Mouse (Mus musculus): ENCODE measurements at regions not wholly inside any gene's neighbourhood (a gene's known extent, or its start where the extent isn't known, plus 50 kb on each side); places are given as distances from the start of the nearest gene placed in this dataset.
A peak's percentile ranks its signal among the peaks of the same experiment; 100 is the strongest.

DNA sequence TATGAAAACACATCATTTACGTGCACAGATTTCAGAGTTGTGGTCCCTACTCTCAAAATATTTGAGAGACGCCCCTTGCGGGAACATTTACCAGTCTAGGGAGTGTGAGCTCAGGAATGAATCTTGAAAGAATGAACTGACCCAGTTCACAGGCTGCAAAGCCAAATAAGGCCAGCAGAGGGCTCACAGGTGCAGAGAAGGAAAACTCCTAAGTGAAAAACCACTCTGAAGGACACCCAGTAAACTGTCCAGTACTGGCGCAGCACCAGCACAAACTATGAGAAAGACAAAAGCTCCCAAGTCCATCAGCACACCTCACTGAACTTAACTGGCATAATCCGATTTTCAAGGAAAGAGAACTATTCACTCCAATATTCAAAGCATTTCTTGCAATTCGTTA is 145.0 kb upstream of the Paip1 start:
- H3K4me3 ChIP-seq (replicated peaks in 1 of 3; ENCODE audit: low read depth in 2 of 3, low read length in 2 of 3, poor library complexity in 1 of 3) = no peak overlapping the region
- no peaks in the 10 kb centered on the region for H3K27me3 ChIP-seq (replicated peaks)
- H3K9ac ChIP-seq (ENCODE audit: insufficient read depth, low read depth) = no peak overlapping the region
- H3K4me2 ChIP-seq (ENCODE audit: insufficient read depth, low read depth, poor library complexity, severe bottlenecking) = peak overlapping the region; percentile 44; the same call in 1 of the 2 replicates
- dilution Hi-C loops (cut with MboI; ENCODE audit: extremely low pct_ligation_motif_present, extremely low pct_unique_long_range_greater_than_20kb, low sequenced_read_pairs) (no loop called here), in situ Hi-C loops (cut with MboI; ENCODE audit: low pct_ligation_motif_present, low pct_unique_long_range_greater_than_20kb, low sequenced_read_pairs) (no loop called here)
- no peak overlapping the region for H3K27ac ChIP-seq (ENCODE audit: insufficient read depth, low read depth)
- no peaks in the 10 kb centered on the region for H3K79me2 ChIP-seq (replicated peaks; ENCODE audit: control insufficient read depth, extremely low read depth, insufficient read depth, poor library complexity, severe bottlenecking)
- H3K4me1 ChIP-seq (ENCODE audit: control insufficient read depth in 1 of 2, insufficient read depth in 2 of 2) = no peaks in the 10 kb centered on the region; a peak in 1 of 4 replicates
- no peaks in the 10 kb centered on the region for H3K9me3 ChIP-seq (replicated peaks; ENCODE audit: low read length)
- no peaks in the 10 kb centered on the region for H3K36me3 ChIP-seq (replicated peaks in 1 of 2; ENCODE audit: control insufficient read depth in 1 of 2, insufficient read depth in 1 of 2, low read length in 1 of 2)
- TF ChIP-seq MYC (IDR thresholded peaks at IDR 0.05; ENCODE audit: low read depth, low read length) (no peak), ZNF384 (IDR thresholded peaks at IDR 0.05; ENCODE audit: low read depth, low read length) (no peak), ZC3H11A (IDR thresholded peaks at IDR 0.05; ENCODE audit: low read depth, low read length) (peak; percentile 17; the same call in 1 of the 2 replicates), ELF1 (IDR thresholded peaks at IDR 0.05; ENCODE audit: low read depth, low read length) (no peak), SIN3A (IDR thresholded peaks at IDR 0.05; ENCODE audit: low read length) (no peak), SMC3 (IDR thresholded peaks at IDR 0.05; ENCODE audit: low read depth, low read length) (peak; percentile 90), CTCF (conservative IDR thresholded peaks at IDR 0.05 in 1 of 2, IDR thresholded peaks at IDR 0.05 in 1 of 2; ENCODE audit: low read depth in 2 of 2, low read length in 2 of 2) (peak; percentile 75 to 89), RAD21 (IDR thresholded peaks at IDR 0.05; ENCODE audit: low read depth, low read length) (peak; percentile 73), BHLHE40 (IDR thresholded peaks at IDR 0.05; ENCODE audit: low read depth, low read length) (no peak)
- DNase-seq (ENCODE audit: extremely low read depth) = peak; percentile 62

GRCm38 (mm10) chr13:119309238-119309637 is 119.2 kb upstream of the Paip1 start:
- Histone ChIP-seq H3K4me3 (replicated peaks in 1 of 3; ENCODE audit: low read depth in 2 of 3, low read length in 2 of 3, poor library complexity in 1 of 3) (no peak overlapping the region), H3K27ac (ENCODE audit: insufficient read depth, low read depth) (no peak overlapping the region)
- in situ Hi-C loops (cut with MboI; ENCODE audit: low pct_ligation_motif_present, low pct_unique_long_range_greater_than_20kb, low sequenced_read_pairs) = no loop called here

DNA sequence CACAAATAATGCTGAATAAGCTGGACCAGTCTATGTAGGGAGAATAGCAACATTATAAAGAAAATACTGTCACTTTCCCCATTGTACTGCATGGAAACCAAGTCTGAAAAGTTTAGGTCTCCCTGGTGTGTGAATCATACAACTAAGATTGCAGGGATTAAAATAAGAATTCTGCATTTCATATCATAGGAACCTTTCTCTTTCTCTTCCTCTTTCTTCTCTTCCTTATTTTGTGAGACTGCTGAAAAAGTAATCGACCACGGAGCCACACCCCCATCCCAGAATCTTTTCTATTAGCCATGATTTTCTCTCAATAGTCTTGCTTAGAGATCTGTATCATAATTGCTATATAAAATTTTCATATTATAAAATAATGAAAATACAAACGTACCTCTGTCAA is 118.4 kb upstream of the Paip1 start:
- no peak for DNase-seq (ENCODE audit: extremely low read depth)
- Histone ChIP-seq H3K4me3 (replicated peaks in 1 of 3; ENCODE audit: low read depth in 2 of 3, low read length in 2 of 3, poor library complexity in 1 of 3) (no peak overlapping the region), H3K9me3 (replicated peaks; ENCODE audit: low read length) (no peaks in the 10 kb centered on the region), H3K9ac (ENCODE audit: insufficient read depth, low read depth) (no peak overlapping the region), H3K4me2 (ENCODE audit: insufficient read depth, low read depth, poor library complexity, severe bottlenecking) (no peak overlapping the region), H3K27ac (ENCODE audit: insufficient read depth, low read depth) (no peak overlapping the region), H3K27me3 (replicated peaks) (no peaks in the 10 kb centered on the region), H3K36me3 (replicated peaks in 1 of 2; ENCODE audit: control insufficient read depth in 1 of 2, insufficient read depth in 1 of 2, low read length in 1 of 2) (no peaks in the 10 kb centered on the region), H3K79me2 (replicated peaks; ENCODE audit: control insufficient read depth, extremely low read depth, insufficient read depth, poor library complexity, severe bottlenecking) (no peaks in the 10 kb centered on the region), H3K4me1 (ENCODE audit: control insufficient read depth in 1 of 2, insufficient read depth in 2 of 2) (peaks cover 0 to 8% of the 10 kb centered on the region in 2 experiments; a peak in 1 of 4 replicates)
- in situ Hi-C loops (cut with MboI; ENCODE audit: low pct_ligation_motif_present, low pct_unique_long_range_greater_than_20kb, low sequenced_read_pairs) = no loop called here
- TF ChIP-seq MXI1 (IDR thresholded peaks at IDR 0.05; ENCODE audit: low read depth, low read length) (no peak), GABPA (IDR thresholded peaks at IDR 0.05; ENCODE audit: insufficient replicate concordance, low read depth, low read length) (no peak), BHLHE40 (IDR thresholded peaks at IDR 0.05; ENCODE audit: low read depth, low read length) (no peak), ELF1 (IDR thresholded peaks at IDR 0.05; ENCODE audit: low read depth, low read length) (no peak), MAFK (IDR thresholded peaks at IDR 0.05; ENCODE audit: insufficient replicate concordance, low read length) (no peak), UBTF (IDR thresholded peaks at IDR 0.05; ENCODE audit: low read depth, low read length) (no peak), PAX5 (IDR thresholded peaks at IDR 0.05; ENCODE audit: low read length) (no peak), JUND (conservative IDR thresholded peaks at IDR 0.05; ENCODE audit: low read depth, low read length) (no peak), E2F4 (IDR thresholded peaks at IDR 0.05; ENCODE audit: insufficient replicate concordance, low read depth, low read length) (no peak), POLR2AphosphoS2 (IDR thresholded peaks at IDR 0.05; ENCODE audit: low read depth, low read length) (no peak), ZKSCAN1 (IDR thresholded peaks at IDR 0.05; ENCODE audit: borderline replicate concordance, low read depth, low read length) (no peak)
- dilution Hi-C loops (cut with MboI; ENCODE audit: extremely low pct_ligation_motif_present, extremely low pct_unique_long_range_greater_than_20kb, low sequenced_read_pairs) = no loop called here

More at GRCm38 (mm10) chr13:119309238-119309637, 119.2 kb upstream of the Paip1 start:
- no peak overlapping the region for H3K9ac ChIP-seq (ENCODE audit: insufficient read depth, low read depth)
- no peak for DNase-seq (ENCODE audit: extremely low read depth)
- H3K4me1 ChIP-seq (ENCODE audit: control insufficient read depth in 1 of 2, insufficient read depth in 2 of 2) = peaks cover 0 to 8% of the 10 kb centered on the region in 2 experiments; a peak in 1 of 4 replicates
- H3K79me2 ChIP-seq (replicated peaks; ENCODE audit: control insufficient read depth, extremely low read depth, insufficient read depth, poor library complexity, severe bottlenecking) = no peaks in the 10 kb centered on the region
- H3K9me3 ChIP-seq (replicated peaks; ENCODE audit: low read length) = no peaks in the 10 kb centered on the region
- H3K4me2 ChIP-seq (ENCODE audit: insufficient read depth, low read depth, poor library complexity, severe bottlenecking) = no peak overlapping the region
- no peaks in the 10 kb centered on the region for H3K27me3 ChIP-seq (replicated peaks)
- dilution Hi-C loops (cut with MboI; ENCODE audit: extremely low pct_ligation_motif_present, extremely low pct_unique_long_range_greater_than_20kb, low sequenced_read_pairs) = no loop called here
- no peak for TF ChIP-seq MAFK (IDR thresholded peaks at IDR 0.05; ENCODE audit: insufficient replicate concordance, low read length)
- no peak for TF ChIP-seq MXI1 (IDR thresholded peaks at IDR 0.05; ENCODE audit: low read depth, low read length)
- TF ChIP-seq EP300 (IDR thresholded peaks at IDR 0.05; ENCODE audit: low read length) = no peak
- TF ChIP-seq ZMIZ1 (IDR thresholded peaks at IDR 0.05; ENCODE audit: low read depth, low read length) = no peak
- TF ChIP-seq TCF12 (IDR thresholded peaks at IDR 0.05; ENCODE audit: low read depth, low read length) = no peak
- no peaks in the 10 kb centered on the region for H3K36me3 ChIP-seq (replicated peaks in 1 of 2; ENCODE audit: control insufficient read depth in 1 of 2, insufficient read depth in 1 of 2, low read length in 1 of 2)
